Mouse (Mus musculus): Measurements from ENCODE around the gene Farp2.

- TF ChIP-seq GATA1 (IDR thresholded peaks at IDR 0.05; ENCODE audit: low read length) = no peak
- TF ChIP-seq TAL1 (IDR thresholded peaks at IDR 0.05; ENCODE audit: low read length) = no peak
Measured at GRCm38 (mm10) chr1:93577066-93577465, 65.2 kb downstream of the Farp2 start.

Data from erythroblast, embryonic 14.5 days (primary cell).